Mouse (Mus musculus) liver, postnatal 0 days (tissue): Measurements from ENCODE around the gene 4930435E12Rik. TPM values are rescaled to one million over a fixed set of nuclear protein-coding genes. Genes with fewer than 3 reads are reported as not detected.

ENCODE experiments used
- ATAC-seq: fragments of 200-750 bp; cut with Nextera tagmentation; 2 replicates; pipeline ENCODE4 v1.8.0; 2017; ENCODE audit warnings: mild to moderate bottlenecking, moderate library complexity
- DNase-seq: peaks from one replicate; pipeline ENCODE4 v3.0.0-alpha.2; 2016
- H3K27ac ChIP-seq: fragments of 300-500 bp; sonication (generic); 2 replicates; pipeline ENCODE4 v1.5.1; 2014; ENCODE audit warnings: antibody characterized with exemption, moderate library complexity, mild to moderate bottlenecking, low read depth
- H3K27me3 ChIP-seq: fragments of 300-500 bp; sonication (generic); 2 replicates; pipeline ENCODE4 v1.6.1; 2014; ENCODE audit warnings: low read length, control low read depth, mixed read lengths; ENCODE audit not compliant: insufficient read depth
- H3K36me3 ChIP-seq: fragments of 300-500 bp; sonication (generic); replicated peaks from 2 replicates; pipeline ENCODE4 v1.6.1; 2014; ENCODE audit warnings: mild to moderate bottlenecking, control low read depth, low read length, moderate library complexity, mixed read lengths; ENCODE audit not compliant: insufficient read depth
- H3K4me1 ChIP-seq: fragments of 300-500 bp; sonication (generic); 2 replicates; pipeline ENCODE4 v1.6.1; 2014; ENCODE audit warnings: antibody characterized with exemption, mild to moderate bottlenecking, control low read depth; ENCODE audit not compliant: insufficient read depth
- H3K4me2 ChIP-seq: fragments of 300-500 bp; sonication (generic); 2 replicates; pipeline ENCODE4 v1.6.1; 2014; ENCODE audit warnings: low read depth, mild to moderate bottlenecking, low read length, moderate library complexity, mixed read lengths
- H3K4me3 ChIP-seq: fragments of 300-500 bp; sonication (generic); 2 replicates; pipeline ENCODE4 v1.5.1; 2014; ENCODE audit warnings: low read depth, low read length
- H3K9ac ChIP-seq: fragments of 300-500 bp; sonication (generic); replicated peaks from 2 replicates; pipeline ENCODE4 v1.6.1; 2014; ENCODE audit warnings: mild to moderate bottlenecking, moderate library complexity
- H3K9me3 ChIP-seq: fragments of 300-500 bp; sonication (generic); 2 replicates; pipeline ENCODE4 v1.6.1; 2016; ENCODE audit warnings: mild to moderate bottlenecking, control low read depth, low read length, mixed read lengths
- CTCF ChIP-seq: sonication (generic); IDR thresholded peaks from 2 replicates; pipeline ENCODE4 v1.5.1; 2016; ENCODE audit warnings: antibody characterized with exemption, low read depth
- EP300 ChIP-seq: IDR thresholded peaks from 2 replicates; pipeline ENCODE4 v1.6.1; 2016; ENCODE audit warnings: antibody characterized with exemption, low read depth, mild to moderate bottlenecking
- WGBS: fragments of 180-500 bp; shearing (Covaris S2); extraction: QIAGEN DNeasy Blood & Tissue Kit; methylation state at CpG from one replicate; pipeline ENCODE4 v1.1.7; 2014; ENCODE audit not compliant: insufficient replicate concordance; 5-methylcytosine and 5-hydroxymethylcytosine counted together
- polyA plus RNA-seq: library from polyadenylated mRNA; unstranded; fragments of >200 nt; fragmentation: Nextera tagmentation; extraction: Ambion mirVana; gene quantifications from 2 replicates; pipeline ENCODE4 v1.2.1, GENCODE M21; 2015

The 4930435E12Rik gene
- polyA plus RNA-seq: not detected in 2 replicates

- no peaks in the 10 kb centered on the region for H3K27me3 ChIP-seq
- no peak for TF ChIP-seq CTCF
- TF ChIP-seq EP300: no peak
- no peak within 1 kb of the TSS for H3K27ac ChIP-seq
- no peaks in the 10 kb centered on the region for H3K36me3 ChIP-seq
- no peaks in the 10 kb centered on the region for H3K9me3 ChIP-seq
- DNase-seq: no peak
- H3K9ac ChIP-seq: no peak within 1 kb of the TSS
- no peak within 1 kb of the TSS for H3K4me2 ChIP-seq
- WGBS: 83% methylated on average over 3 of the region's 3 CpGs
- no peak for ATAC-seq
- H3K4me3 ChIP-seq: no peak within 1 kb of the TSS
- no peaks in the 10 kb centered on the region for H3K4me1 ChIP-seq
Observed at GRCm38 (mm10) chr16:38828649-38829048, at the start of gene 4930435E12Rik. Gene 4930435E12Rik, minus strand, starts transcription at chr16:38828749.

GRCm38 (mm10) chr16:38874481-38874880 is 45.9 kb upstream of the 4930435E12Rik start:
- ATAC-seq (no peak), DNase-seq (no peak)
- H3K9me3 ChIP-seq: no peaks in the 10 kb centered on the region
- TF ChIP-seq CTCF (no peak), EP300 (no peak)
- H3K4me2 ChIP-seq: no peak overlapping the region
- no peaks in the 10 kb centered on the region for H3K36me3 ChIP-seq
- 37% methylated on average over 4 of the region's 4 CpGs for WGBS
- H3K4me1 ChIP-seq: no peaks in the 10 kb centered on the region
- no peaks in the 10 kb centered on the region for H3K27me3 ChIP-seq
- no peak overlapping the region for H3K9ac ChIP-seq
- H3K4me3 ChIP-seq: no peak overlapping the region
- H3K27ac ChIP-seq: no peak overlapping the region

DNA sequence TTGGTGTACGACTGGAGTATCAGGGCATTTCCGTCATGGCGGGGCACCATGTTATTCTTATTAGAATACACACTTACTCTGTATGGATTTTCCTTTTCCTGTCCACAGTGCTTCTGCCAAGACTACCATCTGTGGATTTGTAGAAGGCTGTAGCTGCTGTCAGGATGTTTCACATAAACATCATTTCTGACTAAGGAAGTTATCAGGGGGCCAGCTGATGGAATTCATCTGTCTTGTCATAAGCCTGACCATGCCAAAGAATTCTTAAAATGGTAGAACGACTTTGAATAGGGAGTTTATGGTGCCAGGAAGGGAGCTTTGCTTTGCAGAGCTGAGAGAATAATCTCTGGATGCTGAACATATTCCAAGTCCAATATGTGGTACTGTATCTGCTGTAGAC is 44.7 kb upstream of the 4930435E12Rik start:
- Histone ChIP-seq H3K4me3 (no peak overlapping the region), H3K4me2 (no peak overlapping the region), H3K9me3 (no peaks in the 10 kb centered on the region), H3K4me1 (no peaks in the 10 kb centered on the region), H3K36me3 (no peaks in the 10 kb centered on the region), H3K9ac (no peak overlapping the region), H3K27me3 (no peaks in the 10 kb centered on the region), H3K27ac (no peak overlapping the region)
- DNase-seq (no peak), ATAC-seq (no peak)
- TF ChIP-seq EP300: no peak
- no peak for TF ChIP-seq CTCF
- WGBS: 87% methylated on average over 4 of the region's 4 CpGs

GRCm38 (mm10) chr16:38864358-38864757 is 35.8 kb upstream of the 4930435E12Rik start:
- Histone ChIP-seq H3K27ac (no peak overlapping the region), H3K36me3 (no peaks in the 10 kb centered on the region), H3K4me1 (no peaks in the 10 kb centered on the region), H3K9ac (no peak overlapping the region), H3K4me3 (no peak overlapping the region), H3K27me3 (no peaks in the 10 kb centered on the region), H3K9me3 (0 out of 2 replicates have a peak, but pooled peaks cover 3% of the 10 kb centered on the region), H3K4me2 (no peak overlapping the region)
- ATAC-seq (no peak), DNase-seq (no peak)
- 75% methylated on average over 5 of the region's 5 CpGs for WGBS
- TF ChIP-seq CTCF (no peak), EP300 (no peak)

DNA sequence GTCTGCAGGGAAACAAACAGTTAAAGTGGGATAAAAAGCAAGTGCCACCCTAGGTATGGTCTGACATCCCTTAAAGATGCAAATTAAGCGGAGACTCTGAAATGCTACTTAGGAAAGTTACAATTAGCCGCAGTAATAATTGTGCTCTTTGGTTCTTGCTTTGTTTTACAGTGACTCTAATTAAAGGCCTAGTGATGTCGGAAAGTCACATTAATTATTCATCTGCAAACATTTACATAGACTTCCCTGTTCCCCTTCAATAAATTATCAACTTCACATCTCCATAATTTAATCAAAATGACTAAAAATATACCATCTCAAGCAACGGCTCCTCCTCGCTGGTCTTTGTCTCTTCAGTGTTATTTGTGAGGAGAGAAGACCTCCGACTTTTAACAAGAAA is 32.0 kb upstream of the 4930435E12Rik start:
- WGBS: 68% methylated on average over 6 of the region's 6 CpGs
- H3K4me3 ChIP-seq: no peak overlapping the region
- no peak overlapping the region for H3K27ac ChIP-seq
- ATAC-seq: no peak
- no peak overlapping the region for H3K9ac ChIP-seq
- H3K4me2 ChIP-seq: no peak overlapping the region
- H3K9me3 ChIP-seq: no peaks in the 10 kb centered on the region
- no peaks in the 10 kb centered on the region for H3K27me3 ChIP-seq
- no peak for DNase-seq
- TF ChIP-seq EP300 (no peak), CTCF (no peak)
- H3K4me1 ChIP-seq: no peaks in the 10 kb centered on the region
- H3K36me3 ChIP-seq: no peaks in the 10 kb centered on the region

DNA sequence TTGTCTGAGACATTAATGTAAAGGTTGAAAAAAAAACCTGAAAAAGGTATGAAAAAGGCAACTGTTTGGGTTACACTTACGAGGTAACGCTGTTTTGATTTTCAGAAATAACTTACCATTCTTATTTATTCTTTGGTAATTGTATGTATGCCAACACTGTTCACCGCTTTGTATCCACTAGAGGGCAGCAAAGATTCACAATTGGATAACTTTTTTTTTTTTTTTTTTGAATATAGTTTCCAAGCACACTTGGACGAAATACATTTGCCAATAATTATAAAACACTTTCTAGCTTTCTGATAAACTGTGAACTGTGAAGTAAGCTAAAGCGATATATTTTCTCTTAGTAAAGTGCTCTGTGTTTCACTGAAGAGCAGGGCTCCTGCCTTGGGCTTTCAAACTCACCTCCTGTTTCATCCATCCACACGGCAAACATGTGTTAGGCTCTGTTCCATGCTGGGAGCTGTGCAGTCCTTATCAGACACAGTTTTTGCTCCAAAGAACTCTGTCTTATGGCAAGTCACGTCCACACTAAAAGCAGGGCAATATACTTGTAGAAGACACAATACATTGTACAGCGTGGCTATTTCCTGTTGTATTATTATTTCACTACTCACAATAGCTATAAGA is 29.7 kb upstream of the 4930435E12Rik start:
- Histone ChIP-seq H3K4me3 (no peak overlapping the region), H3K9ac (no peak overlapping the region), H3K27ac (no peak overlapping the region), H3K36me3 (no peaks in the 10 kb centered on the region), H3K9me3 (no peaks in the 10 kb centered on the region), H3K4me2 (no peak overlapping the region), H3K27me3 (no peaks in the 10 kb centered on the region), H3K4me1 (no peaks in the 10 kb centered on the region)
- DNase-seq (no peak), ATAC-seq (no peak)
- TF ChIP-seq EP300: no peak
- TF ChIP-seq CTCF: peak; percentile 65
- 32% methylated on average over 8 of the region's 8 CpGs for WGBS
